Mouse (Mus musculus): ENCODE results near the gene Megf11.
"Not testable (repeated sequence)": the region's sequence is repeated elsewhere in the genome, so short reads cannot be mapped to it uniquely, and the experiment has no call there.

Gene Megf11

DNA sequence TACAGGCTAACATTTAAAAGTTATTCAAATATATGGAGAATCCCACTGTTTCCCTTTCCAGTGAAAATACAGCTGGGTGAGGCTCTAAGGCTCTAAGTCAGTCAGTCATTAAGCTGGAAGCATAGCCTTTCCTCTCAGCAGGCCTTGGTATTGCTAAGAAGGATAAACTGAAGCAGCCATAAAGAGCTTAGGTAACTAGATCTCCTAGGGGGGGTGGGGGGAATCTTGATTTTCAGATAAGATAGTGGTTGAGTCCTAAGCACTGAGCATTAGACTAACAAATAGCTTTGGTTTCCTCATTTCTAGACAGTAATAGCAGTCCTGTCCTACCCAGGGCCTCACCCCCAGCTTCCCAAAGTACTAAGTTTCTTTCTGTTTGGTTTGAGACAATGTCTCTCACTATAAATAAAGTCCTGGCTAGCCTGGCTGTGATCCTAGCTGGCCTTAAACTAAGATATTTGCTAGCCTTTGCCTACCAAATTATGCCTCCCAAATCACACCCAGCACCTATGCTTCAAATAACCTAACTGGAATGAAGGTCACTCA, 318.1 kb downstream of the Megf11 start:
- DNase-seq = no peak

DNA sequence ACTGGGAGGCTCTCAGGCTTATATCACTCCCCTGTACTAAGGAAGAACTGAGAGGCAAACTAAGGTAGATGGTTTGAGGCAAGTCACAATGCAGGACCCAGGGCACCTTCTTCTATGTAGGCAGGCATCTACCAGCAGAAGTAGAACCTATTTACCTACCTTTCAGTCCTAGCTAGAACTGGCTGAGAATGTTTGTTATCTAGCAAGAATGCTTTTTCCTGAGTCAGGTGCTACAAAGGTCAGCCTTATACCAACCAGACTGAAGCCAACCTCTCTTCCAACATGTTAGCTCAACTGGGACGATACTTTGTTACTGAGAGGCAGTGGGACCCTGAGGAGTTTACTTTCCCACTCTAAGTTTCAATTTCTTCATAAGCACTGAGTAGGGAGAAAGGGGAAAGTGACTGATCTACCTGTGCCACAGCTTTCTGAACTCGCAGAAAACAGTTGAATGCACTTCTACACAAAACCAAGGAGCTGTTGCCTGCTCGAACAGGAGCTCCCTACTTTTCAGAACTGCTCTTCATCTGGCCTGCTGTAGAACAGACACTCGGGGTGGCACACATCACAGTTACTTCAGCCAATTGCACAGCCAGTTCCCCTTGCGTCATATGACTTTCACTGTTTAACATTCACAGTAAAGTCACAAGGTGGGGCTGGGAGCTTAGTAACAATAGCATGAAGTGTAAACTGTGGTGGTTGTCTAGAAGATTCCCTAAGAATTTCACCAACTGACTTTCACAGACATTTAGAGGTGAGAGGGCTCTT, 318.8 kb downstream of the Megf11 start:
- DNase-seq = no peak

DNA sequence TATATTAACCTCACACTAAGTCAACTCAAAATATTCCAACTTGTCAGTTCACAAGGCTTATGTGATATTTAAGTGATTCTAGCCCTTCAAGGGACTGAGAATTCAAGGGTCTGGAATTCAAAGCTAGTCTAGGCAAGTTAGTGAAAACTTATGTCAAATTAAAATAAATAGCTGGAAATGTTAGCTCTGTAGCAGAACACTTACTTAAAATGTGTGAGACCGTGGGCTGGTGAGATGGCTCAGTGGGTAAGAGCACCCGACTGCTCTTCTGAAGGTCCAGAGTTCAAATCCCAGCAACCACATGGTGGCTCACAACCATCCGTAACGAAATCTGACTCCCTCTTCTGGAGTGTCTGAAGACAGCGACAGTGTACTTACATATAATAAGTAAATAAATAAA, 324.9 kb downstream of the Megf11 start:
- DNase-seq = not testable (repeated sequence)

DNA sequence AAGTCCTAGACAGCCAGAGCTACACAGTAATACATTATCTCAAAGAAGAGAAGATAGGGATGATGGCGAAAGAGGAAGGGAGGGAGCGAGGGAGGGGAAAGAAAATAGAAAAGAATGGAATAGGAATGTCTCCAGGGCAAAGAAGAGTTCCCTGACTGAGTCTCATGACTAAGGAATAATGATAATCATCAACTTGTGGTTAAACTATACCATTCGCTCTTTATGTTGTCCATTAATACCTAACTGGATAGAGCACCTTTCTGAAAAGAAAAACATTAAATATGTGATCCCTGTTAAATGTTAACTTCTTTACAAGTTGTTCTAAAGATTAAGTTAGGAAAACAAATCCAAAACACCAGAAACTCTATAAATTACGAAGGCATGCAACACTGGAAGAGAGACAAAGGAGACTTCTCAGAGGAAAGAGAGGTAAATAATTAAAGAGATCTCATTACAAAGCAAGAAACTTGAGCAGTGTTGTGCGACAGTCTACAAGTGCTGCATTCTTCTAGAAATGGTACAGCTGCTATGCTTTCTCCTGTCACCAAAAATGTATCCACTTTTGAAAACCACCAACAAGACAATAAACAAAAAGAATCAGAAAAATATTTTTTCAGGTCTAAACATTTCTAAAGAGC, 334.2 kb downstream of the Megf11 start:
- no peak for DNase-seq

DNA sequence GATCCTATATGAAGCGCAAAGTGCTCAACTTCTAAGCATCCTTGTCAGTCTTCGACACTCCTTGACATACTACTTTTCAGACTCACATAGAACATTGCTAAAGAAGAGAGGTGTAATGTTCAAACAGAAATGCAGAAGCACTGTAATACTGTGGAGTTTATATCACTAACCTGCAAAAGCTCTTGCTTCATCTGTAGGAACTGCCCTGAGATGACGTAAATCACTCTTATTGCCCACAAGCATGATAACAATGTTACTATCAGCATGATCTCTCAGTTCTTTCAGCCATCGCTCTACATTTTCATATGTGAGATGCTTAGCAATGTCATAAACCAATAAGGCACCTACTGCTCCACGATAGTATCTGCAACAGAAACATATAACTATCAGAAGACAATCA, 341.0 kb downstream of the Megf11 start:
- DNase-seq = no peak

DNA sequence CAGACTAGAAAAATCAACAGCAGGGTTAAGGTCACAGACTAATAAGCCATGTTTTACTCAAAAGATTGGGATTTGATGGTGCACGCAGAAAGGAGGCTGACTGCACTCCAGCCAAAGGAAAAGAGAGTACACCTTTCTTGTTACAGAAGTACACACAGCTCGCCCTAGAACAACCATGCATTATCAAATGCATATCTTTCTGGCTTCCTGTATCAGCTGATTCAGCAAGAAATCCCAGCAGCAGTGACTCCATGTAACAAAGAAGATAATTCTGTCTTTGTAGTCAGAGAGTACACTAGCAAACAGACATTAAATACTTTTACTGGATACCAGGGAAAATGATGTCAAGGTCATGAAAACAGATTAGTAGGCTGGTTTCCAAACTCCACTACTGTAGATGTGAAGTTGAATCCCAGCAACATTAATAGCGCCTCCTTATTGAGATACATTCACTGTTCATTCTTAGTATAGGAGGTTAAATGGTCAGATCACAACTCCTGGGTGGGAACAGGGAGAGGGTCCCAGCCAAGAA, 345.7 kb downstream of the Megf11 start:
- no peak for DNase-seq

DNA sequence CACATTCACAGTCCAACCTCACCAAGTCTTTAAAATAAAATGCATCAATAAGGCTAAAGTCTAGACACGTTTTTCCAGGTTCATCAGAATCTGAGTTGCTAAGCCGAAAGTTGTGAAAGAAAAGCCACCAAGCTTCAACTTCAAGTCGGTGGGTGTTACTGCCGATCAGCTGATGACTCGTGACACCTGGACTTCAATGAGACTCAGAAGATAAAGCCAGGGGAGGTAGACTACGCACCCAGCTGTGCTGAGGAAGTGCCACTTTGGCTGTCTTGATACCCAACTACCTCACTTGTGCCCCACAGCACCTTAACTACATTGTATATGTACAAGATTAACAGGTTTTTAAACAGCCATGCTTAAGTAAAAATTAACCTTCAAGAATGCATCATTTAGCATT, 348.7 kb downstream of the Megf11 start:
- DNase-seq = no peak

DNA sequence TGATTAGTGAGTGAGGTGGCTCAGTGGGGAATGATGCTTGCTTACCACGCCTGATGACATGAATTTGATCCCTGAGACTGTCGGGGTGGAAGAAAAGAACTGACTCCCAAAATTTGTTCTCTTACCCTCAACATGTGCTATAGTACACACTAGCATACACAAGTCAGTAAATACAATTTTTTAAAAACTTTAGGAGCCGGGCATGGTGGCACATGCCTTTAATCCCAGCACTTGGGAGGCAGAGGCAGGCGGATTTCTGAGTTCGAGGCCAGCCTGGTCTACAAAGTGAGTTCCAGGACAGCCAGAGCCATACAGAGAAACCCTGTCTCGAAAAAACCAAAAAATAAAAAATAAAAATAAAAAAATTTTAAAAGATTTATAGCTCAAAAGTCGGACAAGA, 349.6 kb downstream of the Megf11 start:
- DNase-seq = not testable (repeated sequence)

DNA sequence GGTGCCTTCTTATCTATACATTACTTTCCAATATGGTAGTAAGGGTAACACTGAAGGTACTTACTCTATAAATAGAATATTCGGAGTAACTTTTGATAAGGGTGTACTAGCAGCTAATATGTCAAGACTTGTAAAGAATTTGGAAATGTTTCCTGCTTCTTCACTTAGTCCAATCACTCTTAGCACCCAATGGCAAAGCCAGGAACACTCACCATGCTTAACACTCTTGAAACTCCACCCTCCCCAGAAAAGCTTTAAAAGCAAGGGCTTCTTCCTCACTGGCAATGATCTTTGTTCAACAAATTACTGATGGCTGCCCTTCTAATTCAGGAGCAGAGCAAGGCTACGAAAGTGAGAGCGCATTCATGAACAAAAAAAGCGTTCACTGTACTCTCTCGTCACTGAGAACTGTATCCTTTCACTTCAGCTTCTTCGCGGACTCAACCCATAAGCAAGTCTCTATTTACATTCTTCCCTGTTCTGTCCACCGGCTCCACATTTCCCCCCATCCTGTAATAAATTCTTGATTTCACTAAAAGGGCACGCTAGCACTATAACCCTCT, 350.7 kb downstream of the Megf11 start:
- no peak for DNase-seq

DNA sequence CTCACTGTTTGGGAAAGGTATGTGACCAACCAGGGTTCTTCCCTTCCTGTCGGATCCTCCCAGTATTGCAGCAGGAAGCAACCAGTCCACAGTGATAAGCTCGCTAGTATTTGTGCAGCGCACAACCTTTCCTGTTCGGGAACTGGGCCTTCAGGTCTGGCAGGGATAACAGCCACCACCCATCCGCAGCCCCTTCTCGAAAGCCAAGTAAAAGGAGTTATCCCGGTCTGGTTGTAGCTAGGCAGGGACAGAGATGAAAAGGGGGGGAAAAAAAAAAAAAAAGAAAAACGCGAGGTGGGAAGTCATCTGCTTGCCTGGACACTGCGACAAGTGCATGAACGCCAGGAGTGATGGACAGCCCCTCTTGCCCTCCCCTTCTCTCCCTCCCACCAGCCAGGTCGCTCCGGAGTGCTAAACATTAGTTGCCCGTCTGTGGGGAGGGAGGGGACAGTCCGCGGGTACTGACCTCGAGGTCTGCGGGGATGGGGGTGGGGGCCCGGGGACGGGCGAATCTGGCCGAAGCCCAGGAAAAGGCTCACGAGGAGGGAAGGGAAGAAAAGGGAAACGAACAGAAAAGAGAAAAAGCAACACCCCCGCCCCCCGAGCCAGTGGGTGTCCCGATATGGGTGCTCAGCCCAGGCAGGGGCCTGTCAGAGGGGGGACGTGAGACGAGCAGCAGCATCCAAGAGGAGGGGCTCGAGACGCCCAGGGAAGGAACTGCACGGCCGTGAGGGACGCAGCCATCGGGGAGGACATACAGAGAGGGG, 351.4 kb downstream of the Megf11 start:
- DNase-seq = peak; percentile 42

DNA sequence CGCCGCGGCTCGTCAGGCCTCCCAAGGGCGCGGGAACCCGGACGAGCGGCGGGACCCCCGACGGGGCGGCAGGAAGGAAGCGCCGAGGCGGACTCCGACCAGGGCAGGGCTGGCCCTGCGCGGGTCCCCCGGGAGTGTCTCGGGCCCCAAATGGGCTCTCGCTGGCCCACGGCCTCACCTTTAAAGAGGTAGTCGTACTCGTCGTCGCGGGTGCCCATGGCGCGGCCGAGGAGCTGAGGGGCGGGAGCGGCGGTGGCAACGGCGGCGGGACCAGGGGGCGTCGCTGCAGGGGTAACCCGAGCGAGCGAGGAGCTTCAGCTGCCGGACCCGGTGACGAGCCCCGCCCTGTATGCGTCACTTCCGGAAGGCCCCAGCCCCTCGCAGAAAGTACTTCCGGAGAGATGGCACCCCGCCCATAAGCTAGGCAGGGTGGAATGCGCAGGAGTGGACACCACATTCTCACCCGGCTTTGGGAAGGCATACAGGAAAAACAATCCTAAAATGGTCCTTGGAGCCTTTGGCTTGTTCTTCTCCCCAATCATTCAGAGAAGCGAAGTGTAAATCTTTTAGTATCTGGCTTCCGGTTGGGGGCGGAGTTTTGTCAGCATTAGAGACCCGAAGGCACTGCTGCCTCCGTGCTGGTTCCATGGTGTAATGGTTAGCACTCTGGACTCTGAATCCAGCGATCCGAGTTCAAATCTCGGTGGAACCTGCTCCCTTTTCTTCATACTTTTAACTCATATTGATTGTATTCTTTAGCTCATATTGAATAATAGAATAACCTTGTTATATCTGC, 352.2 kb downstream of the Megf11 start, which contains the start of gene Rab11a:
Rab11a (minus strand) TSS at position 353 of the 796 bp plus-strand sequence.
- DNase-seq = peak; percentile 95

DNA sequence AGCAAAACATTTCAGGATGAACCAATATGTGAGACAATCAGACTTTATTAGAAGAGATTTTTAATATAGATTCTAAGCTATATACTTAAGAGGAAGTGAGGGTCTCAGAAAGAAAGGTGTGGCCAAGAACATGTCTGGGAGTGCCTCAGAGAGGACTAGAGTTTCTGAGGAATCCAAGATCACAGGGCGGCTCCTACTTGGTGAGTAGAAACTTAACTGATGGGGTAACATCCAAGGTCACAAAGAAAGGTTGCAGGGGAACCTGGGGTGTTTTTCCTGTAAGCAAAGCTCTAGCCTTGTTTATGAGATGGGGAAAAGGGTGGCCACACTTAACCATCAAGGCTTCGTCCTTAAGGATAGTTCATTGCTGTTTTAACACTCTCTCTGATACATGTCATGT, 353.6 kb downstream of the Megf11 start:
- no peak for DNase-seq

DNA sequence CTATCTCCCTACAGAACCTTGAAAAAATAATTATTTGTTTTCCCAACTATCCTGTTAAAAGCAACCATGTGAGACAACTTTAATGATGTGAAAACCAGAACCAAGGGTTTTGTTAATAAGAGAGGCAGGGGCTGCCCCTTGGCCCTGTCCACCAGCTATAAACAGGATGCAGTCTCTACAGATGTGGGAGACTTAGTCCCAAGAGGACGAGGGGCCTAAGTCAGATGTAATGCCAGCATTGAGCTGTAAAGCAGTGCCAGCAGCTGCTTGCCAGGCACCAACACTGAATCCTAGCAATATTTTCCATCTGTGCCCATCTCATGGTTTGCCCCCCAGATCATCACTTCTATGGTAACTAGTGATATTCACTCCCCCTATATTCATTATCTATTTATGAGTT, 357.0 kb downstream of the Megf11 start:
- DNase-seq = no peak

DNA sequence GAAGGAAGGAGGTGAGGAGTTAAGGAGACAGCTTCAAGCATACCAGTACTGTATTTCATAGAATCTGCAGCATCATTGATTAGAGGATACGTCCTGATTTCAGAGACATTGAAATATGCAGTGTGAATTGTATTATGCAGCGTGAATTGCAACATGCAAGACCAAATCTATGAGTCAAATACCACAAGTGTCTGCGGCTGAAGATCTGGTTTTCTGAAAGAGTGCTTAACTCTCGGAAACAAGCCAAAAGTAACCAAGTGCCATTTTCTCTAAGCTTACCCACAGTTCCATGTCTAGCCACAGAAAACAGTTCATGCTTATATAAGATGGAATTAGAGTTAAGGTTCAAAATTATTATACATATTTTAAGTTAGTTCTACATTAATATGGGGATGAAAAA, 362.3 kb downstream of the Megf11 start:
- no peak for DNase-seq

DNA sequence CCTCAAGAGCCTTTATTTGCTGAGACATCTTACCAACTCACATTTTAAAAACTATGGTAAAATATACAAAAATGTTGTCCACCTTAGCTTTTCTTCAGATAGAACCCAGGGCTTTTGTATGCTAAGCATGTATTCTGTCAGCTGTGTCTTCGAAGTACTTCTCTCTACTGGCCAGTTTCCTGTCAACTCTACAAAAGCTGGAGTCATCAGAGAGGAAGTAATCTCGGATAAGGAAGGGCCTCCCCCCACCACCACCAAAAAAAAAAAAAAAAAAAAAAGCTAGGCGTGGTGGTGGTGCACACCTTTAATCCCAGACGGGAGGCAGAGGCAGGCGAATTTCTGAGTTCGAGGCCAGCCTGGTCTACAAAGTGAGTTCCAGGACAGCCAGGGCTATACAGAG, 363.9 kb downstream of the Megf11 start:
- DNase-seq = no peak

DNA sequence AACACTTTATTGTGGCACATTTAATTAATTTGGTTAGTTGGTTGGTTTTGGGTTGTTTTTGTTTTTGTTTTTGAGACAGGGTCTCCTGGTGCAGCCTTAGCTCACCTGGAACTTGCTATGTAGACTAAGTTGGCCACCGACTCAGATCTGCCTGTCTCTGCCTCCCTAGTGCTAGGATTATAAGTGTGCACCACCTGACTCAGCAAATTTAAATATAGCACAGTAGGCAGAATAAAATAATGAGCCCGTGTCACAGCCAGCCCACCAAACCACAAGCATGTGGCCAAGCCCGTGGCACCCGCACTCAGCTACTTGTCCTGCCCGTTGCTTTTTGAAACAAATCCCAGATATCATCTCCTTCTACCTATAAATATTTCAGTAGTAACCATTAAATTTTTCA, 367.1 kb downstream of the Megf11 start:
- DNase-seq = no peak

DNA sequence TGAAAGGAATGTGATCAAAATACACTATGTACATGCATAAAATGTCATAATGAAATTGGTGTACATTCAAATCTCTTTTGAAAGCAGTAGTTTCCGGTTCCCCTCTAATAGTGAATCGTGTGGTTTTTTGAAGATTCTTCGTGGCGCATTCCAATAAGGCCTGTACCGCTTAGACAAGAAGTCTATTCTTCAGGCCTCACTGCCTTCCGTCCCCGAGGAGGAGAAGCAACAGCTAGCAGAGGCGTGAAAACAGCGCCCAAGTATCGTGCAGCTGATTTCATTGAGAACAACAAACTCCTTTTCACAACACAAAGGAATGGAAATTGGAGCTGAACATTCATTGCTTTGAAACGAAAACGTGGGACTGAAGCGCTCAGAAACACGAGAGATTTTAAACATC, 372.6 kb downstream of the Megf11 start:
- DNase-seq = no peak

Data from right cerebral cortex, postnatal 25 days (tissue).